Mouse (Mus musculus): ENCODE measurements around the gene Hspa1l. TPM values are rescaled to one million over a fixed set of nuclear protein-coding genes. Genes with fewer than 3 reads are reported as not detected.
"Not testable (repeated sequence)": the region's sequence is repeated elsewhere in the genome, so short reads cannot be mapped to it uniquely, and the experiment has no call there.

Hspa1l gene
- total RNA-seq, 2 experiments from 2014 or later, result 0.27 to 0.34 TPM

- no peak for DNase-seq (ENCODE audit: low spot score in 2 of 2)
- intact Hi-C loops (cut with DNase I), result no loop called here
These were observed 7.9 kb upstream of the Hspa1l start for GRCm38 (mm10) chr17:34964640-34965049.

- no peak for DNase-seq (ENCODE audit: low spot score in 2 of 2)
- intact Hi-C loops (cut with DNase I), result no loop called here
These were observed 6.9 kb upstream of the Hspa1l start for GRCm38 (mm10) chr17:34965627-34966026.

- DNase-seq (ENCODE audit: low spot score in 2 of 2); intact Hi-C loops (cut with DNase I): not testable (repeated sequence)
These were observed 2.7 kb upstream of the Hspa1l start, which contains the start of gene Gm20481 for GRCm38 (mm10) chr17:34969822-34970221. TSS of gene Gm20481 (plus strand) at chr17:34969912.

GRCm38 (mm10) chr17:34970850-34971249 is 1.7 kb upstream of the Hspa1l start:
- DNase-seq (ENCODE audit: low spot score in 2 of 2); intact Hi-C loops (cut with DNase I): not testable (repeated sequence)

GRCm38 (mm10) chr17:34971694-34972068 is 822 bp upstream of the Hspa1l start:
- intact Hi-C loops (cut with DNase I); DNase-seq (ENCODE audit: low spot score in 2 of 2): not testable (repeated sequence)

GRCm38 (mm10) chr17:34975581-34976492 is 3.3 kb downstream of the Hspa1l start:
- intact Hi-C loops (cut with DNase I), result no loop called here
- no peak for DNase-seq (ENCODE audit: low spot score in 2 of 2)

GRCm38 (mm10) chr17:34977000-34977399 is 4.5 kb downstream of the Hspa1l start:
- intact Hi-C loops (cut with DNase I), result no loop called here
- DNase-seq (ENCODE audit: low spot score in 2 of 2), result no peak

GRCm38 (mm10) chr17:34978239-34978638 is 5.7 kb downstream of the Hspa1l start:
- no peak for DNase-seq (ENCODE audit: low spot score in 2 of 2)
- intact Hi-C loops (cut with DNase I), result no loop called here

GRCm38 (mm10) chr17:34979631-34980030 is 7.1 kb downstream of the Hspa1l start:
- intact Hi-C loops (cut with DNase I), result loop anchor here (5.0 kb wide), 1 partner anchor 127 kb away; the partner anchor contains the start of genes Nelfe and Skiv2l
- DNase-seq (ENCODE audit: low spot score in 2 of 2), result no peak

GRCm38 (mm10) chr17:34980655-34981054 is 8.2 kb downstream of the Hspa1l start:
- intact Hi-C loops (cut with DNase I), result loop anchor here (1.0 to 5.0 kb wide), 2 partner anchors 28 to 128 kb away; partner anchors contain the start of genes Nelfe and Skiv2l
- peak; percentile 45 to 58 for DNase-seq (ENCODE audit: low spot score in 2 of 2)

GRCm38 (mm10) chr17:34981690-34982180 is 9.2 kb downstream of the Hspa1l start, which contains the start of gene Lsm2:
TSS of gene Lsm2 (plus strand) at chr17:34981862.
- intact Hi-C loops (cut with DNase I), result loop anchor here (1.0 to 5.0 kb wide), 2 partner anchors 29 to 129 kb away; partner anchors contain the start of genes Nelfe and Skiv2l
- DNase-seq (ENCODE audit: low spot score in 2 of 2), result peak; percentile 94 to 96

- no peak for DNase-seq (ENCODE audit: low spot score in 2 of 2)
- intact Hi-C loops (cut with DNase I), result loop anchor here (5.0 kb wide), 1 partner anchor 130 kb away; the partner anchor contains the start of genes Nelfe and Skiv2l
These were observed 9.8 kb downstream of the Hspa1l start for GRCm38 (mm10) chr17:34982328-34982727.

- intact Hi-C loops (cut with DNase I), result loop anchor here (2.0 to 5.0 kb wide), 2 partner anchors 15 to 132 kb away; partner anchors contain the start of genes Nelfe and Skiv2l
These were observed 11.7 kb downstream of the Hspa1l start for GRCm38 (mm10) chr17:34984218-34984617.

GRCm38 (mm10) chr17:34994751-34995150 is 22.2 kb downstream of the Hspa1l start:
- intact Hi-C loops (cut with DNase I), result no loop called here
- no peak for DNase-seq (ENCODE audit: low spot score in 2 of 2)

More at GRCm38 (mm10) chr17:34984218-34984617, 11.7 kb downstream of the Hspa1l start:
- peak in 1 of 2 experiments; percentile 24 for DNase-seq (ENCODE audit: low spot score in 2 of 2)

- DNase-seq (ENCODE audit: low spot score in 2 of 2); intact Hi-C loops (cut with DNase I): not testable (repeated sequence)
These were observed 22.7 kb downstream of the Hspa1l start for GRCm38 (mm10) chr17:34995192-34995591.

- not testable (repeated sequence) for DNase-seq (ENCODE audit: low spot score in 2 of 2)
These were observed 23.4 kb downstream of the Hspa1l start for GRCm38 (mm10) chr17:34995927-34996326.

GRCm38 (mm10) chr17:34996411-34997141 is 24.1 kb downstream of the Hspa1l start:
- intact Hi-C loops (cut with DNase I), result no loop called here
- DNase-seq (ENCODE audit: low spot score in 2 of 2), result no peak

More at GRCm38 (mm10) chr17:34995927-34996326, 23.4 kb downstream of the Hspa1l start:
- intact Hi-C loops (cut with DNase I), result not testable (repeated sequence)

- no peak for DNase-seq (ENCODE audit: low spot score in 2 of 2)
- intact Hi-C loops (cut with DNase I), result no loop called here
These were observed 24.6 kb downstream of the Hspa1l start for GRCm38 (mm10) chr17:34997142-34997483.
